Mouse (Mus musculus) lung, postnatal 0 days (tissue): Measurements from ENCODE around the gene Btbd11. TPM values are rescaled to one million over a fixed set of nuclear protein-coding genes. Genes with fewer than 3 reads are reported as not detected.
"Not testable (repeated sequence)": the region's sequence is repeated elsewhere in the genome, so short reads cannot be mapped to it uniquely, and the experiment has no call there.

Source experiments
- ATAC-seq: fragments of 200-750 bp; cut with Nextera tagmentation; 2 replicates; pipeline ENCODE4 v1.8.0; 2017; ENCODE audit warnings: moderate library complexity
- DNase-seq: peaks from one replicate; pipeline ENCODE4 v3.0.0-alpha.2; 2016; ENCODE audit warnings: low spot score
- H3K27ac ChIP-seq: fragments of 300-500 bp; sonication (generic); 2 replicates; pipeline ENCODE4 v1.5.1; 2014; ENCODE audit warnings: antibody characterized with exemption, mild to moderate bottlenecking, low read length, mixed read lengths
- H3K27me3 ChIP-seq: fragments of 300-500 bp; sonication (generic); replicated peaks from 2 replicates; pipeline ENCODE4 v1.6.1; 2014; ENCODE audit warnings: low read length, mixed read lengths; ENCODE audit not compliant: insufficient read depth
- H3K36me3 ChIP-seq: fragments of 300-500 bp; sonication (generic); 2 replicates; pipeline ENCODE4 v1.6.1; 2014; ENCODE audit warnings: low read length, mixed read lengths; ENCODE audit not compliant: insufficient read depth
- H3K4me1 ChIP-seq: fragments of 300-500 bp; sonication (generic); 2 replicates; pipeline ENCODE4 v1.6.1; 2014; ENCODE audit warnings: antibody characterized with exemption, low read depth, low read length, mixed read lengths; ENCODE audit not compliant: insufficient read depth
- H3K4me2 ChIP-seq: fragments of 300-500 bp; sonication (generic); replicated peaks from 2 replicates; pipeline ENCODE4 v1.6.1; 2014; ENCODE audit warnings: low read depth, mild to moderate bottlenecking, low read length, moderate library complexity, mixed read lengths
- H3K4me3 ChIP-seq: fragments of 300-500 bp; sonication (generic); 2 replicates; pipeline ENCODE4 v1.5.1; 2014; ENCODE audit warnings: low read depth, low read length
- H3K9ac ChIP-seq: fragments of 300-500 bp; sonication (generic); replicated peaks from 2 replicates; pipeline ENCODE4 v1.6.1; 2014; ENCODE audit warnings: low read depth, mild to moderate bottlenecking
- H3K9me3 ChIP-seq: fragments of 300-500 bp; sonication (generic); 2 replicates; pipeline ENCODE4 v1.6.1; 2016; ENCODE audit warnings: low read length, mixed read lengths
- CTCF ChIP-seq: IDR thresholded peaks from 2 replicates; pipeline ENCODE4 v1.5.1; 2016; ENCODE audit warnings: antibody characterized with exemption, mild to moderate bottlenecking
- EP300 ChIP-seq: IDR thresholded peaks from 2 replicates; pipeline ENCODE4 v1.6.1; 2016; ENCODE audit warnings: antibody characterized with exemption, mild to moderate bottlenecking, control low read depth
- WGBS: fragments of 180-500 bp; shearing (Covaris S2); extraction: QIAGEN DNeasy Blood & Tissue Kit; methylation state at CpG from one replicate; pipeline ENCODE4 v1.1.7; 2014; 5-methylcytosine and 5-hydroxymethylcytosine counted together
- polyA plus RNA-seq: library from polyadenylated mRNA; unstranded; fragments of >200 nt; fragmentation: Nextera tagmentation; extraction: Ambion mirVana; gene quantifications from 2 replicates; pipeline ENCODE4 v1.2.1, GENCODE M21; 2015

Gene Btbd11
- polyA plus RNA-seq, 1 experiment from 2014 or later: 0.98 TPM

DNA sequence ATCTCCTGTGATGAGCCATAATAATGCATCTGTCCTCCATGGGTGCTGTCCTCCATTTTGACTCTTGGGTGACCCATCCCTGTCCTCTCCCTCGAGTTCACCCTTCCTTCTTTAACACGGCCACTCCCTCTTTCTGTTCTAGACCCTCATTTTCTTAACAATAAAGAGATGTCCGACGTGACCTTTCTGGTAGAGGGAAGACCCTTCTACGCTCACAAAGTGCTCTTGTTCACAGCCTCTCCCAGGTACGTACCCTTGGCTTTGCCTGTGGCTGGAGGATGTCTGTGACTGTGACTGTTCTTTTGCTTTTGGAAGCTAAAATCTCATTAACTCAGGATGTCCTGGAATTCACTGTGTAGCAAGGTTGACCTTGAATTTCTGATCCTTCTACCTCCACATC lies 258.7 kb downstream of the Btbd11 start:
- Histone ChIP-seq H3K27ac (no peak overlapping the region), H3K36me3 (no peaks in the 10 kb centered on the region), H3K4me1 (no peaks in the 10 kb centered on the region), H3K9me3 (no peaks in the 10 kb centered on the region), H3K9ac (no peak overlapping the region), H3K4me2 (no peak overlapping the region), H3K27me3 (no peaks in the 10 kb centered on the region), H3K4me3 (no peak overlapping the region)
- ATAC-seq: no peak
- TF ChIP-seq EP300 (no peak), CTCF (no peak)
- DNase-seq: no peak
- WGBS: 79% methylated on average over 6 of the region's 6 CpGs

DNA sequence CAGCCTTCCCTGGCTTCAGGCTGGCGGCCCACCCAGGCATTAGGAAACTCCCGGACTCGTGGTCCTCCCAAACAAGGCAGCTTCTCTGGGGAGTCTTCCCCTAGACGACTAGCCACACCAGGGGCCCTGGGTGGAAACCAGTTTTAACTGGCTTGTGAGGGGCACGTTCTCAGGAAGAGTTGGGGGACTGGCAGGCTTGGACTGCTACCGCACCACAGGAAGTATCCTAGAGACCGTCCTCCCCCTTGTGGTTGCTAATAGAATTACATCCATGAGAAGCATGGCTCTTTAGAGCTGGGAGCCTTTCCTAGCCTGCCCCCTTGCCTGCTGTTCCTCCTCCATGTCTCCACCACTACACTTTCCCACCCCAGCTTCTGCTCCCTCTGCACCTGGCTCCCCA lies 265.1 kb downstream of the Btbd11 start:
- Histone ChIP-seq H3K36me3 (no peaks in the 10 kb centered on the region), H3K4me3 (no peak overlapping the region), H3K9ac (no peak overlapping the region), H3K9me3 (no peaks in the 10 kb centered on the region), H3K27ac (no peak overlapping the region), H3K27me3 (no peaks in the 10 kb centered on the region), H3K4me1 (no peaks in the 10 kb centered on the region), H3K4me2 (no peak overlapping the region)
- 29% methylated on average over 7 of the region's 7 CpGs for WGBS
- ATAC-seq: peak; percentile 37; the same call in 1 of the 2 replicates
- TF ChIP-seq EP300 (no peak), CTCF (peak; percentile 88)
- DNase-seq: peak; percentile 82

DNA sequence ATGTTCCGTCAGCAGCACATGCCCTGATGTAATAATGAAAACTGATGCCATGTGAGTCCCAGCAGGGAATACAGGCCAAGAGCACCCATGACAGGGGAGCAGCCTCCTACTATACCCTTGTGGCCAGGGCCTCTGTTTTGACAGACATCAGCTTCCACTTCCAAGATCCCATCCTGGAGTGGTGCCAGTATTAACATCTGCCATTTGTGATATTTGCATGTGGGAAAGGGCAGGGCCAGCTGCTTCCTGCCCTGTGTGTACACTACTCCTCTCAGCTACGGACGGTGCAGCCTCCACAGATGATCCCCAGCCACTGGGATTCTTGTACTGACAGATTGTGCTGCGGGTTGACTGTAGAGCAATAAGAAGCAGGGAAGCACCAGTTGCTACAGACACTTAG lies 269.3 kb downstream of the Btbd11 start:
- no peaks in the 10 kb centered on the region for H3K4me1 ChIP-seq
- TF ChIP-seq CTCF (no peak), EP300 (peak; percentile 67)
- ATAC-seq (peak; percentile 94), DNase-seq (peak; percentile 76)
- H3K27me3 ChIP-seq: no peaks in the 10 kb centered on the region
- H3K27ac ChIP-seq: no peak overlapping the region
- H3K4me3 ChIP-seq: no peak overlapping the region
- no peak overlapping the region for H3K4me2 ChIP-seq
- 23% methylated on average over 4 of the region's 4 CpGs for WGBS
- H3K9me3 ChIP-seq: no peaks in the 10 kb centered on the region
- no peak overlapping the region for H3K9ac ChIP-seq
- no peaks in the 10 kb centered on the region for H3K36me3 ChIP-seq

DNA sequence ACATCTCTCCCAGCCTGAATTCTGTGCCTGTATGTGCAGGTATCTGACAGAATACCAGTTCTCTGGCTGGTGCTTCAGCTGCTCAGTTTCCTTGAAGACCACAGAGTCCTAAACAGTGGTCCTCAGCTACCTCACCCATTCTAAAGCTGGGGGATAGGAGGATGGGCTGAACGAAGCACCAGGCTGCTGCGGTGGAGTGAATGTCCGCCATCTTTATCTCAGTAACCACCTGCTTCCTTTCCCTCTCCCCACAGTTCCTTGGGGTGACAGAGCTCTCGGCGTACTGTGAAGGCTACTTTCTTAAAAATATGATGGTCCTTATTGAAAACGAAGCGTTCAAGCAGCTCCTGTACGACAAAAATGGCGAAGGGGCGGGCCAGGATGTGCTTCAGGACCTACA lies 271.3 kb downstream of the Btbd11 start:
- TF ChIP-seq EP300: no peak
- TF ChIP-seq CTCF: no peak
- 87% methylated on average over 10 of the region's 10 CpGs for WGBS
- ATAC-seq: no peak

DNA sequence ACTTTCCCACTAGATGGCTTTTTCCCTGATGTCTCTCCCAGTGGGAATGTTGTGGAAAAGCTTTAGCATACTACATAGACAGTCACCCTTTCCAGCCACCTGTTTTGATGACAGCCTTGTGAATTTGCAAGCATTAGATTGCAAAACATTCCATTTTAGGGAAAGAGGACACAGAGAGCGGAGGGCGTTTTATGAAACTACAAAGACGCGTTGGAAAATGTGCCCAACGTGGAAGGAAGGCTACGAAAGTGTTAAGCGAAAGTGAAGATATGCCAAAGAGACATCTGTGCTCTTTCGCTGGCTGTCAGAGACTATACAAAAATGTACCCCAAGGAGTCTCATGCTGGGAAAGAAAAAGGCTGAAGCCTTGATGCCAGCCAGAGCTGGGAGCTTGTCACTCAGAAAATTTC lies 286.9 kb downstream of the Btbd11 start:
- Histone ChIP-seq H3K27me3 (no peaks in the 10 kb centered on the region), H3K9me3 (no peaks in the 10 kb centered on the region), H3K36me3 (no peaks in the 10 kb centered on the region), H3K9ac (no peak overlapping the region), H3K4me3 (no peak overlapping the region), H3K4me1 (no peaks in the 10 kb centered on the region), H3K27ac (no peak overlapping the region), H3K4me2 (no peak overlapping the region)
- ATAC-seq (no peak), DNase-seq (peak; percentile 21)
- WGBS: 72% methylated on average over 8 of the region's 8 CpGs
- no peak for TF ChIP-seq EP300
- TF ChIP-seq CTCF: no peak

More for the DNA sequence above, 271.3 kb downstream of the Btbd11 start:
- no peak for DNase-seq
- Histone ChIP-seq H3K27ac (no peak overlapping the region), H3K27me3 (no peaks in the 10 kb centered on the region), H3K4me3 (no peak overlapping the region), H3K36me3 (no peaks in the 10 kb centered on the region), H3K4me1 (no peaks in the 10 kb centered on the region), H3K9ac (no peak overlapping the region), H3K4me2 (no peak overlapping the region), H3K9me3 (no peaks in the 10 kb centered on the region)

DNA sequence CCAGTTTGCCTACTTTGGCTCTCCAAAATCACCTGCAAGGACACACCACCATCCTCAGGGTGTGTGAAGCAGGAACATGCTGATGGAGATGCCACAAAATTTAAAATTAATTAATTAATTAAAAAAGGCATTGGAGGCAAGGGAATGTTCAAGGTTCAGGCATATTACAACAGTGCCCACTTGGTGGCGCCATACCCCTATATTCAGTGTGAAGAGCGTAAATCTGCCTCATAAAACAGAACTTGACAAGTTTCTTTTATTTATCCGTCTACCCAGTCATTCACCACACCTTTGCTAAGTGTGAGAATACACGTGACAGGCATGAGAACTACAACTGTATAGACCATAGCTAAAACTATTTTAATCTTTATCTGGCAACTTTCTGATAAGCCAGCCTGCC lies 292.0 kb downstream of the Btbd11 start:
- Histone ChIP-seq H3K4me2 (no peak overlapping the region), H3K9ac (no peak overlapping the region), H3K27me3 (no peaks in the 10 kb centered on the region), H3K9me3 (no peaks in the 10 kb centered on the region), H3K27ac (no peak overlapping the region), H3K36me3 (no peaks in the 10 kb centered on the region), H3K4me1 (no peaks in the 10 kb centered on the region), H3K4me3 (no peak overlapping the region)
- TF ChIP-seq EP300 (no peak), CTCF (peak; percentile 83)
- ATAC-seq (peak; percentile 32; the same call in 1 of the 2 replicates), DNase-seq (peak; percentile 82)
- WGBS: 8% methylated on average over 4 of the region's 4 CpGs

DNA sequence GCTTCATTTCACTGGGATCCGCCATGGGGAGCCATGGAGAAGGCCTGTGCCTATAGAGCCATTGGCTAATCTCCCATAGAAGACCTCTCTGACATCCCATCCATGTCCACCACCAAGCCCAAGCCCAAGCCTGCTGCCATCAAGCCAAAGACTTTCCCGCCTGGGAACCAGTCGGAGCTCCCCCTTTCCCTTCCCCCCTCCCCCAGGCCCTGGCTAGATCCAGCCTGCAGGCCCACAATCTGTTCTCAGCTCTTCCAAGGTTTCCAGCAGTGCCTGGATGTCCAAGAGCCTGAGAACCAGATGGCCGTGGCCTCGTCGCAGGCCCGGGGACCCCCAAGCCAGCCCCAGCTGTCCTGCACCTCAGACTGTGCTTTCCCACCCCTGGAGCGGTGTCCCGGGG lies 295.8 kb downstream of the Btbd11 start:
- H3K9me3 ChIP-seq: no peaks in the 10 kb centered on the region
- ATAC-seq (no peak), DNase-seq (no peak)
- H3K4me3 ChIP-seq: no peak overlapping the region
- no peak for TF ChIP-seq CTCF
- TF ChIP-seq EP300: no peak
- H3K4me1 ChIP-seq: no peaks in the 10 kb centered on the region
- H3K9ac ChIP-seq: no peak overlapping the region
- no peaks in the 10 kb centered on the region for H3K36me3 ChIP-seq
- no peaks in the 10 kb centered on the region for H3K27me3 ChIP-seq
- H3K27ac ChIP-seq: no peak overlapping the region
- no peak overlapping the region for H3K4me2 ChIP-seq
- WGBS: 92% methylated on average over 9 of the region's 9 CpGs

DNA sequence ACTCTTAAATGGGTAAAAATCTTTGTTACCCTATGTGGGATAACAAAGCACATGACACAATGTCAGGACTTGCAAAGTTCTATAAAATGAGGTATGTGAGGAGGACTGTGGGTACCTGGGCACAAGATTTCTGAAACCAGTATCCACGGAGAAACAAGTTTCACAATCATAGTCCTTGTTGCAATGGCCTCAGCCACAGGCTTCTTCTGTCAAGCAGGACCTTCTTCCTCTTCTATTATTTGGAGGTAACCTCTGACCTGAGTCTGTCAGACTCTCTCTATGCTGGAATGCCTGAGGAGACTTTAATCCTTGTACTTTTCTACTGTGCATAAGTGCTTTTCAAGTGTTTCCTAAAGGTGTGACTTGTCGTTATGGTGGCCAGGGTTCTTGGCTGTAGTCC lies 307.8 kb downstream of the Btbd11 start:
- H3K27ac ChIP-seq, H3K36me3 ChIP-seq, H3K4me2 ChIP-seq, H3K4me3 ChIP-seq, H3K27me3 ChIP-seq, H3K9me3 ChIP-seq, H3K4me1 ChIP-seq, DNase-seq, H3K9ac ChIP-seq: not testable (repeated sequence)
- ATAC-seq: peak; percentile 87
- WGBS: 38% methylated on average over 2 of the region's 2 CpGs
